Mouse (Mus musculus) ES-Bruce4 (cell line): ENCODE measurements around the gene Gpat2.

Experiments
- CTCF ChIP-seq: IDR thresholded peaks from one replicate; pipeline ENCODE4 v1.8.1; 2011; ENCODE audit warnings: low read depth, low read length
- EP300 ChIP-seq: IDR thresholded peaks from 2 replicates; pipeline ENCODE4 v1.6.1; 2011; ENCODE audit warnings: low read depth, low read length; ENCODE audit not compliant: insufficient read depth
- POLR2A ChIP-seq: IDR thresholded peaks from one replicate; pipeline ENCODE4 v1.8.1; 2011; ENCODE audit warnings: low read length; ENCODE audit not compliant: insufficient read depth

DNA sequence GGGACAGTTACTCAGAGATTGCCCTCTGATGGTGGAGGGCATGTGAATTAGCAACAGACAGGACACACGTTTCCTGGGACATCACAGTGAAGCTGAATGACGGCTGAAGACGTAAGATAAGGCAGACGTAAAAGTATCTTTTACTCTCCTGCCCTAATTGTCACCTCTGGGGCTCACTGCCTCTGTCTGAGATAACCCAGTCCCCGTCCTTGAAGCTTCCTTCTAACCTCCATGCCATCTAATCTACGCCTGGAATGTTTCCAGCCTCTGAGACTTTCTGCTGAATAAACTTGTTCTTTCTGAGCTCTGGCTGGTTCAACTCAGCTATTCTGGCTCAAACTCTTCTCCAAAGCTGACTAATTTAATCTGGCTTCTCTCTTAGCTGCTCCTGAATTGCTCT, 26.7 kb downstream of the Gpat2 start:
- no peak for TF ChIP-seq CTCF
- TF ChIP-seq POLR2A: no peak
- no peak for TF ChIP-seq EP300
